ENCODE assay signal across 17 mouse cellular contexts in genomic region chr7:89909711-89910110, GRCm38 (mm10). TPM values are rescaled to one million over a fixed set of nuclear protein-coding genes. Genes with fewer than 3 reads are reported as not detected.
"Had no signal": no experiment of that assay in that cellular context is flagged by ENCODE, and none has a peak within 500 bp of the region (broad histone marks: within the 10 kb centered on the region; RNA-seq: fewer than 3 reads in every experiment).

No protein-coding gene starts in this region.

- H3K4me3 ChIP-seq: kidney, embryonic 15.5 days; layer of hippocampus, adult 2 months; liver, embryonic 15.5 days; midbrain, embryonic 10.5 days; myocyte; neural tube, embryonic 15.5 days had no signal

- H3K4me1 ChIP-seq: midbrain, embryonic 10.5 days; neural tube, embryonic 15.5 days had no signal

- H3K36me3 ChIP-seq: kidney, embryonic 15.5 days; liver, embryonic 15.5 days; midbrain, embryonic 10.5 days; neural tube, embryonic 15.5 days had no signal

- H3K4me2 ChIP-seq: kidney, embryonic 15.5 days; liver, embryonic 11.5 days; liver, embryonic 15.5 days; lung, embryonic 14.5 days; neural tube, embryonic 15.5 days had no signal

- H3K9ac ChIP-seq: kidney, embryonic 15.5 days; liver, embryonic 15.5 days; lung, embryonic 14.5 days; neural tube, embryonic 15.5 days had no signal

- H3K9me3 ChIP-seq: kidney, embryonic 15.5 days; liver, embryonic 15.5 days; midbrain, embryonic 10.5 days; neural tube, embryonic 15.5 days had no signal

- DNase-seq: left cerebral cortex, postnatal 4 days; lung, embryonic 14.5 days; lung, postnatal 10 days; lung, postnatal 4 days; midbrain, embryonic 14.5 days; right cerebral cortex, adult 18-20 months; right cerebral cortex, postnatal 25 days; thymus, postnatal 4 days had no signal

- H3K27me3 ChIP-seq: kidney, embryonic 15.5 days; liver, embryonic 15.5 days; neural tube, embryonic 15.5 days had no signal

- H3K27ac ChIP-seq: kidney, embryonic 15.5 days; layer of hippocampus, adult 2 months; liver, embryonic 15.5 days; midbrain, embryonic 10.5 days; neural tube, embryonic 15.5 days; stomach, postnatal 0 days had no signal

RNA-seq across cellular contexts. Expression of gene Ccdc81, which starts 6.3 kb away (rescaled TPM):
- polyA plus RNA-seq: liver, embryonic 11.5 days; liver, embryonic 15.5 days; lung, embryonic 14.5 days; myocyte; neural tube, embryonic 11.5 days had no signal
